Mouse (Mus musculus) embryo, embryonic 11 days (tissue): Measurements from ENCODE around the gene Col6a2.

Experiments
- DNase-seq: peaks from one replicate; pipeline ENCODE4 v3.0.0-alpha.2; 2015

Gene Col6a2

DNA sequence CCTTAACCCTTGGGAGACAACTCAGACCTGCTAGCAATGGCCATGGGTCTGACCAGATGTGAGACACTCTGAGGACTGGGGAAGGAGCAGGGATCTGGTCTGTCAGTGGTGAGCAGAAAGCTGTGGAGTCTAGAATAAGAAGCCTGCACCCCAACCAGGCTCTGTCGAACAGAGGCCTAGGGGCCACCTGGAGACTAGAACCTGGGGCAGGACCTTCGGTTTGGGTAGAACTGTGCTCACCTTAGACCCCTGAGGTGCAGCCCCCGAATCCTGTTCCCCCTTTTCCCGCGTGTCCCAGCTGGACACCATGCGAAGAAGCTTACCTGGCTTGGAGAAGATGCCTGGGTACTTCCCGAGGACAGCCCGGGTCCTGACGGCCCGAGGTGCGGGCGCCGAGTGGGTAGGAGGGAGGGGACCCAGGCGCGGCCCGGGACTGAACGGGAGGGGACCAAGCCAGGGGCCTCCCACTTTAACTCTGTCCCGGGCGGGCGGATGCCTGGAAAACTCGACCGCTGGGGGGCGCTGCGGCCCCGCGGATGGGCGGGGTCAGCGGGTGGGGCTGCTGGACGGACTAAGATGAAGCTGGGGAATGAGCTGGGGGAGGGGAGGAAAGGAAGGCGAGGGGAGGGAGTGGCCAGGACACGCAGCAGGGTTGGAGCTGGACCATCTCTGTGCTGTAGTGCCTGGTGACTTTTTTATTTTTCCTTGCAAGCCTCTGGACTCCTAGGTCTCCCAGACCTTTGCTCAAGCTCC, at the start of gene Col6a2:
Col6a2 (minus strand) TSS at position 703 of the 753 bp plus-strand sequence.
- peak; percentile 91 for DNase-seq

DNA sequence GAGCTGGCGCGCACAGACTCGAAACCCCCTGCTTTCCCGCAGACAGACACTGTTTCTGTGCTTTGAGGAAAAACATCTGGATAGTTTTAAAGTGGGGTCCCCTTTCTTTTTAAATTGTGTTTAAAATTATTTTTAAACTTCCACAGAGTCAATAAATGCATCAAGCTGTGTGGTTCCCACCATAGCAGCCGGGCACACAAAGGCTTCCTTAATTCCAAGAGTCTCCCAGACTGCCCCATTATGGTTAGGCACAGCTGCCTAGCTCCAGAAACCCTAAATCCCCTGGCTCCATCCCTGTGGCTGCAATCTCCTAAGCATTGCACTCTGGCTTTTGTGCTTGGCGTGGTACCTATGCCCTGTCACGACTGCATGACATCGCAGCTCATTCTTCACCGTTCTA, 48.5 kb upstream of the Col6a2 start:
- no peak for DNase-seq

DNA sequence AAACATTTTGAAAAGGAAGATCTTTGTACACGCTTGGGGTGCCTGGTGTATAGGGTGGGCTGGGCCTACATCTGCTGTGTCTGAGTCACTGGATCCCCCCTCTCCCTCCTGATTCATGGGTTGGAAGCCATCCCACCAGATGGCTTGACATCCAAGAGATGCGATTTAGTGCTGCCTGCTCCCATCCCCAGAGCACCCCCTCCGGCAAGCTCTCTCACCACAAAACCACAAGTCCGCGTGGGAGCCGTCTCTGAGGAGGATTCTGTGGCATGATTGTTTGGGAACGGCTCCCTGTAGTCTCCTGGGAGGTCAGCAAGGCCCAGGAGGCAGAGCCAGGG, 45.5 kb upstream of the Col6a2 start:
- no peak for DNase-seq

DNA sequence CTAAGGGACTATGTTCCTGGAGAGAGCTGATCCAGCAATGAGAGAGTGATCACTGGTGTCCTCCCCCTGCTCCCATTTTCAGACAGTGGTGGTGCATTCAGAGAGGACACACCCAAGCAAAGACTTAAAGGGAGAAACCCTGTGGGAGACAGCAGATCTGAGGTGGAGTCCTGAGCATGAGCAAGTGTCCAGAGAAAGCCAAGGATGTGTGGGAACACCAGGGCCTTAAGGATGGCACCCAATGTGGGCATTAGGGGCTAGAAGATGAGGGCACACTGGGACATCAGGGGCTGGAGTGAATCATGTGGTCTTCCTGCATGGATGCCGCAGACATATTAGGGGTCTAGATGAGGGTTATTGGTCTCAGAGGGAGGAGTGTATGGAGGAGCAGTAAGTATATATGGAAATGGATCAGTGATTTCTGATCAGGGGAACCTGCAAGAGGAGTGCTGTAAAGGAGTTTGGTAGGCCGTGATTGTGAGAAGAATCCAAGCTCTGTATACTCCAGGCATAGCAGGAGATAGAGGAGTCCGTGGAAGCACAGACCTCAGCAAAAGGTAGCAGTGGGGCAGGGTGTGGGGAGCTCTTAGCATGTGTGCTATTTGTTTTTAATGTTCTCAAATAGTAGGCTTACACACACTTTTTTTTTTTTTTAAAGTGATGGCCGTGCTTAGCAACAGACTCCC, 45.0 kb upstream of the Col6a2 start:
- no peak for DNase-seq

DNA sequence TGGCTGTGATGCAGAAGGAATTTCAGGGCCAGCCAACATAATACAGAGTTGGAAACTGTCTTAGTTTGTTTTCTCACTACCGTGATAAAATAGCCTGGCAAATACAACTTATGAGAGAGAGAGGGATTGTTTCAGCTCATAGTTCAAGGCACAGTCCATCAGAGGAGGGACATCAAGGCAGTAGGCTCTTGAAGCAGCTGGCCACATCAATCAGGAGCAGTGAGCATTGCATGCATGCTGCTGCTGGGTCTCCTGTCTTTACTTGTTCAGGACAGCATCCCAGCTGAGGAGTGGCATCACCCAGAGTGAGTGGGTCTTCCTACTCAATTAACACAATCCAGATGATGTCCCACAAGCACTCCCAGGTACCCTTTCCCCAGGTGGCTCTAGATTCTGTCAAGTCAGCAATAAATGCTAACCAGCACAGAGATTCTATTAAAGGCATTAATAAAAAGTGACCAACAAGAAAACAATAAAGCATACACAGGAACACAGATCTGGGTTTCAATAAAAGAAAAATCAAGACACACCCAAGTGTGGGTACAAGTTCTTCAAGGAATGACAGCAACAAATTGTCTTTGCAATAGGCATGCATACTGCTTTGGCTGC, 43.9 kb upstream of the Col6a2 start:
- no peak for DNase-seq

DNA sequence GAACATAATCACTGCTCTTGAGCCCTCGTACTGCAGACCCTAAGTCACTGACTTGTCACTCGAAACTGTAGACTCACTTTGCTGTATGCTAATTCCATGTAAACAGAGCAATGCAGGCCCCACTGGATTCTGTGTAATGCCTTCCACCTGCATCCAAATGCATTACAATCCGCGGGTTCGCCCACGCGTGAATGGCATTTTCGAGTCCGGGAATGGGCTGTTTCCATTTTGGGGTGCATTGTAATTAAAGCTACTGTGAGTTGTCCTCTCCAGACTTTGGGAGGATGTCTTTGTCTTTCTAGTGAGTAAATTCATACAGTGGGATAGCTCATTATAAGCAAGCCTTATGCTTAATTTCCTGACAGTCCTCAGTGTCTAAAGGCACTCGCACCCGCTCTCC, 42.1 kb upstream of the Col6a2 start:
- DNase-seq: no peak

DNA sequence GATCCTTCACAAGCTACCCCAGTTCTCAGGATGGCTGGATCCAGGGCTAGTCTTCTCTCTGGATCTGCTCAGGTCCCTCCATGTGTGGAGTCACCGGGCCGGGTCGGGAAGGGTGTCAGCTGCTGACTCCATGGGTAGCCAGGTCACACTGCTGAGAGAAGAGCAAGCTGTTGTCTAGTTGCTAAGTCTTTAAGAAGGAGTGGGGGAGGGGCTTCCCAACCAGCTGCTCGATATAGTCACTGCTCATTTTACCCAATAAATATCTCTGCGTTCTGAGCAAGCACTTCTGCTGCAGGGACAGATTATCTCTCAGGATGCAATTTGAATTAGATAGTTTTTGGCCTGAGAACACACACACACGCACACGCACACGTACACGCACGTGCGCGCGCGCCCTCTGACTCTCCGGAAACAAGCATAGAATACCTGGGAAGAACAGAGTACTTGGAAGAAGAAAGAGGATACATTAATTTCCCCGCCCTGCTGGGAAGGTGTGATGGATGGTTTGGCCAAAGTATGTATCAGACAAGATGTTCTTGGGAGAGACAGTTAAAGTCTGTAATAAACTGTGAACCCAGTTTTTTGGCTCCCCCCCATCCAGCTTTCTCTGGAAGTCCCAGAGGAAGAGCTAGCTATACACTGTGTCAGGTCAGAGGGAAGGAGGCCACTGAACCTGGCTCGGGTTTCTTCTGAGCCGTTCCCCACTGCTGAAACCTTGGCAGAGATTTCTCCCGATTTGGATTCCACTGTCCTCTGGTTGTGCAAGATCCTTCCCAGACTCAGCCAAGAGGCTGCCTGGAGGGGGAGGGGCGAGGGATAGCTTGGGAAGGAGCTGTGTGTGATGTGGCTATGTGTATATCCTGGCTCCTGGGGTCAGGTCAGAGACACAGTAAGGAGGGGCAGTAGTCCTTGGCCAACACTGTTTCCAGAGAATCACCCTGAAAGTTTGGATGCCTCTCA, 41.0 kb upstream of the Col6a2 start:
- no peak for DNase-seq

DNA sequence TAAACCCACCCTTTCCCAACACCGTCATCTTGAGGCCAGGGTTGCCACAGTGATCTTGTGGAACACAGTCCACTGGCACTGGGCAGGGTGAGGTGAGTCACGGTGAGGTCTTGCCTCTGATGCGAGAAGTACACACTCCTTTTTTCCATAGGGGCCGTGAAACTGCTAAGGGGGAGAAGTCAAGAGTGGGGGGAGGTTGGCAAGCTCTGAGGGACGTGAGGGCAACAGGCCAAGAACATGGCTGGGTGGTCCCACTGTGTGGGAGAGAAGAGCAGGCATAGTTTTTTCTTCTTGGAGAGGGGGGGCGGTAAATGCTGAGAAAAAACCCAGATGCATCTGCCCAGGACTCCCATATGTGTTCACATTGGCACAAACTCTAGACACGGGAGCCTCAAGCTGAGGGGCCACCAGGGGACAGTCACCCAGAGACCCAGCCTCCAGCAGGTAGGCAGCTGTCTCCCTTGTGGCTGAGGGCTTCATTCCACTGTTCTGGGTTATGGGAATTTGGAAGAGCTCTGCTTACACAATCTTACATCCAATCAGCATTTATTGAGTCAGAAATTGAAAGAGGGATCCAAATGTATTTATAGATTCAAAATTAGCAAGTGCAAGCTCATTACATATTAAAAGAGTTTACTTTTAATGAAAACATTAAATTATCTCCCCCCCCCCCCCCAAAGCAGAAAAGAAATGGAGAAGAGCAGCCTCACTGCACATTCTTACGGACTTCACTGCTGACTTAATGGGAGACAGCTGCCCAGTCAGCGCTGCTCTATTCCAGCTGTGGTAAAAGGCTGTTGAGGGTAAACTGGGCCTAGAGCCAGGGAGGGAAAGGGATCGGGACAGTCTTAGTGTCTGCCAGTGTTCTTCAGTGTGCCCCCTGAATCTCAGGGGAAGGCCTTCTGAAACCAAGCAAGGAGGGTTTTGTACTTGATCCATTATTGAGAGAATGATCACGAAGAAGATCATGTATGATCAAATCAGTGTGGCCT, 30.2 kb upstream of the Col6a2 start:
- DNase-seq: no peak

DNA sequence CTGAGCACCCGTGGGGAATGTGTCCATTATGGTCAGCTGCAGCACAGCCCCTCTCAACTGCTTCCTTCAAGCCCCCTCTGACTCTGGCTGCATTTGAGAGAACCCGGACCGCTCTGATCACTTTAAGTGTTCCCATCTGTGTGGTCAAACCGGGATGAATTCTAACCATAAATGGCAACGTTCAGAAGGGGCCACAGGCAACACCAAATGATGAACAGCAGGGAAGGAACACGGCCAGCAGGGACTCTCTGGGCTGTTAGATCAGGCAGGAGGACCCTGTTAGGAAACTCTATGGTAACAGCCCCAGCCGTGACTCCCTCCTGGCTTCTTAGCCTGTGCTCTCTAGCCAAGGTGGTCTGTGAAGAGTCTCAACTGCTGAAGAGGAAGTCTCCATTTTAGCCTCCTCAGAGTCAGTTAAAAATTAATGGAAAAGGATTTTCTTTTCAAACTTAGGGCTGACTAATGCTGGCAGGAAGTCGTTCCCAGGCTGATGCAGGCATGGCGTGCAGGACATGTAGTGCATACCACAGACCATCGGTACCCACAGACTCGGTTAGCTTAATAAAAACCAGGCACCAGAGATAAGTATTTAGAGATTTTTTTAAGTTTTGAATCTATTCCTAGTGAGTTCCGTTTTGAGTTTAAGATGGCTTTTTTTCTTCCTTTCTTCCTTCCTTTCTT, 27.4 kb upstream of the Col6a2 start:
- DNase-seq: peak; percentile 52

DNA sequence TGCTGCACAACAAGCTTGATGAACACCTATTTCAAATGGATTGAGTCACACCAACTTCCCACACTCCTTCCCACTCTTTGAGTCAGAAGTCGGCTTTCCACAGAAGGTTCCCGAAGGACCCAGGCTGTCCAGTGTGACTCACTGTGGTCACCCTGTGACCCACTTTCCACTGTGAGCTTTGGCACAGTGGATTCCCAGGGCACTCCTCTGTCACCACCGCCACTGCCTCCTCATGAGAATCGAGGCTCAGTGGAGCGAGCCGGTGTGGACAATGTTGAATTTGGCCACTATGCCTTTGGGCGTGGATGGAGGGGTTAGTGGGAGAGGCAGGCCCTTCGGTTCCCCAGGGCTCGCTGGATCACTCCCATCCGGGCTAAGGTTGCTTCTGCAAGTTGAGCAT, 25.3 kb upstream of the Col6a2 start:
- DNase-seq: no peak

DNA sequence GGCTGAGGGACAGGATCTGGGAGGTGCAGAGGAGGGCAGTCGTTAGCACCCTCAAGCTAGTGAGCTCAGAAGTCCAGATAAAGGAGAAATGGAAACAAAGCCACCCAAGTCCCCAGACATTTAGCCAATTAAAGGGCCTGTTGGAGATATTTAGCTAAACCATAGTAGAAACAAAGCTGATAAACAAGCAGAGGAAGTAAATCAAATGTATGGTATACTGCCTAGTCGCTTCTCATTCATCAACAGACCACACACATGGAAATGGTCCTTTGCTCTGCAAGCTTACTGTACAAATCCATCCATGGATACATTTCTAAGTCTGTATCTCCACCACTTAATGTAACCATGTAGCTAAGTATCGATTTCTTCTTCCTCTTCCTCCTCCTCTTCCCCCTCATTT, 24.0 kb upstream of the Col6a2 start:
- no peak for DNase-seq

DNA sequence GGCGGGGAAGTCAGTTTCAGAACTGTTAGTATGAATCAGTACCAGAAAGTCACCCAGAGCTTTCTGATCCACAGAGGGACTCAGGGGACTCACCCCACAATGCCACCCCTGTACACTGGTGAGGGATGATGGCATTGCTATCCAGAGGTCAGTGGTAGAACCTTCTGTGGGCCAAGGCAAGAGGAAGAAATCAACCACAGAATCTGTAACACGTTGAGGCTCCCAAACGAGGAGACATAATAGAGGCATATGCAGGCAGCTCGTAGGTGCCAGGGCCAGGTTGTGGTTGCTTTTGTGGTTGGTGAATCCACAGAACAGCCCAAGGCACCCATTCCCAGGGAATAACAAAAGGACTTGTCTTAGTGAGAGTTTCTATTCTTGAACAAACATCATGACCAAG, 22.3 kb upstream of the Col6a2 start:
- DNase-seq: no peak

DNA sequence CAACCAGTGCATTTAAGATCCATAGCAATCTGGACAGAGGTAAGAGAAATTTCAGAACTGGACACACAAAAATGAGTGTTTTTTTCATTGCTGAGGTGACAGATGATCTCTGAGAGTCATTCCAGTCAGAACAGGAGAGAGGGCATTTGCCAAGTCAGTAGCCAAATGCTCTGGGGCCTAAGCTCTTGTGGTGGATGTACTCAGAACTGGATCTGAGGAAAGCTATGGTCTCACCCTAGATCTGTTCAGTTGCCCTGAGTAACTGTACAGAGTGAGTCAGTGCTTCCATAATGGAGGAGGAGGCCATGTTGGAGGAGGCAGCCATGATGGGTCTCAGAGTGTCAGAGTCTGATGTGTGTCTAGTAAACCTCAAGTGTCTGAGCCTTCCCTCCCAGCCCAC, 21.6 kb upstream of the Col6a2 start:
- DNase-seq: no peak

DNA sequence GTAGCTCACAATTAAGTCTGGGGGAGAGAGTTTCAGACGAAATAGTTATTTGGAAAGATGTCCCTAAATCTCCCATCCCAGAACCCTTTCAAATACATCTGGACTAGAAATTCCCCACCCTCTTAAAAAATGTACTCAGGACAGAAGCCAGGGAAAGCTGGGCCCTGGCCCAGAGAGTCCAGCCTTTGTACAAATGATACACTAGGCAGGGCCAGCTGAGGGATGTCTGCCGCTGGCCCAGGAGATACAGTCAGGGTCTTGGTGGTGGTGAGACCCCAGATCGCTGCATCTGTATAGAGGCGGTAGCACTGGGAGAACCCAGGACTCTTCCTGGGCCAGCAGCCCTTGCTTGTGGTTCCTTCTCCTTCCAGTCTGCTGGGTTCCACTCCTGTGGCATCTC, 20.6 kb upstream of the Col6a2 start:
- DNase-seq: no peak

DNA sequence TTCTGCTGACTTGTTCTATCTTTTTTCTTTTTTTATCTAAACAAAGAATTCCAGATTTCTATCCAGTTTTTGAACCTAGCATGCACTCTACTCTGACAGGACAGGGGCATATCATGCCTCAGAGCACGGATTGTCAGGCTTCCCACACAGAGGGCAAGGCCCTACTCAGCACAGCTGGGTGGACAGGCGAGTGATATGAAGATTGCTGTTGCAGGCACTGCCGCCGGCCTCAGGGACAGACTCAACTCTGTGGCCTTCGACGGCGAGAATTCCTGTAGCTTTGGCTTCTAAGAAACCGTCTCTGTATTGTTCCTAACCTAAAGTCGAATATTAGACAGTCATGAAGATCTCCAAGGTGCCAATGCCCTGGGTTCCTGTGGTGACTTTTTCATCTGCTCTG, 20.0 kb upstream of the Col6a2 start:
- no peak for DNase-seq

DNA sequence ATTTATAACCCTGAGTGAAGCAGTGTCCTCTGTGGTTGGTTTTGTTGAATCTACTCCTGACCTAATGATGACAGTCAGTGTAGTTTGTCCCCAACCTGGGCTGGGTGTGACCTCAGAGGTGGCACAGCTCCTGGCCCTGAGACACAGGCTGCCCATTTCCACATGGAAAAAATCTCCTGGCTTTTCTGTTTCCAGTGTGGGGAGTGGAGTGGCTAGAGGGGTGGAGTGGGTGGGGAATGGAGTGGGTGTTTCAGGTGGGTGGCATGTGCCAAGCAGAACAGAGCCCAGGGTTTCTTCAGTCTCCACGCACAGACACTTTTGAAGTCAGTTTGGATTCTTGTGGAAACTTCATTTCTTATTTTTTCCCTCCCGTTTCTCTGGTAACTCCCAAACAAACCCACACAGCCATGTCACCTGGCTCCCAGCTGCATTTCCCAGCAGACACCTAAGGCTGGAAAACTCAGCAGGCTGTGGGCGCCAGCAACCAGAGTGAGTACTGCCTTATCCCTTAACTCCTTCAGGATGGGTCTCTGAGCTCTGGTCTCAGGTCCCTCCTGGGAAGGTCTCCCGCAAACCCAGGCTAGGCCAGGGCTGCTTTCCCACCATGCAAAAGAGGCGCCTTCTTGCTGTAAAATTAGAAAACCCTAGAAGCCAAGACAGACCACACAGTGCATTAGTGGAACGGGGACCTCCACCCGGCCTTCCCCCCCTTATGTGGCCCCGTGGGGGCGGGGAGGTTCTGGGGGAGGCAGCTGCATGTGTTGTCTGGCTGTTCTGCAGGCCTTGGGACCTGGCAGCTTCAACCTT, 19.4 kb upstream of the Col6a2 start:
- DNase-seq: no peak

DNA sequence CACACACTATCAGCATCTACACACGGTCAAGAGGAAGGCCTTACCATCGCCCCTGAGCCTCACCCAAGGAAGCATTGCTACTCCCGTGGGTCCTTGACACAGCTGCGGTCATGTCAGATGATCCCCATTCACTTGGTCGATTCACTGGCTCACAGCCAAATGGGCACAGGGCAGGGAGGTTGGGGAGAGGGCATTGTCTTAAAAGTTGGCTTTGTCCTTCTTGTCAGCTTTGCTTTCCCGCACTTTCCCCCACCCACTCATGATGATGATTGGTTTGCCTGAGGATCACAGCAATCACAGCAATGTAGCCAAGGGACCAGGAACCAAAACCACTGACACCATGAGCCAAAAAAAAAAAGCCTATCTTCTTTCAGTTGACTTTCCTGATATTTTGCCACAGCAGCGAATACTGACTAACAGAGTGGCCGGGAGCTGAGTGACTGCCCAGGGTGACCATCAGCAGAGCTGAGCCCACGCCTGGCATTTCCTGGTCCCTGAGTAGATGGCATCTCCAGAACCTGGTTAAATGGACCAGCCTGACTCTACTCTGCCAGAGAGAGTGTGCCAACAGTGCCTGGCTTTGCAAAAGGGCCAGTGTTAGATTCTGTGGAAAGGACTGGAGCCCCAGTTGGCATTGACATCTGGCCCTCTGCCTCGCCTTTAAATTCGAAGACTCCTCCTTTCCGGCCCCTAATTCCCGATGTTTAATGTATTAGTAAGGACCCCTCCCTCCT, 18.6 kb upstream of the Col6a2 start:
- no peak for DNase-seq

DNA sequence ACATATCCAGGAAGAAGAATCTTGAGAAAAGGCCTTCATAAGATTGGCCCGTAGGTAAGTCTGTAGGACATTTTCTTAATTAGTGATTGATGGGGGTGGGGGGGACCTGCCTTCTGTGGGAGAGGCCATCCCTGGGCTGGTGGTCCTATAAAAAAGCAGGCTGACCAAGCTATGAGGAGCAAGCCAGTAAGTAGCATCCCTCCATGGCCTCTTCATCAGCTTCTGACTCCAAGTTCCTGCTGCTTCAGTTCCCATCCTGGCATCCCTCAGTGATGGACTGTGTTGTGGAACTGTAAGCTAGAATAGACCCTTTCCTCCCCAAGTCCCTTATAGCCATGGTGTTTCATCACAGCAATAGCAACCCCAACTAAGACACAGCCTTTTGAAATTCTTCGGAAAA, 16.5 kb upstream of the Col6a2 start:
- no peak for DNase-seq

DNA sequence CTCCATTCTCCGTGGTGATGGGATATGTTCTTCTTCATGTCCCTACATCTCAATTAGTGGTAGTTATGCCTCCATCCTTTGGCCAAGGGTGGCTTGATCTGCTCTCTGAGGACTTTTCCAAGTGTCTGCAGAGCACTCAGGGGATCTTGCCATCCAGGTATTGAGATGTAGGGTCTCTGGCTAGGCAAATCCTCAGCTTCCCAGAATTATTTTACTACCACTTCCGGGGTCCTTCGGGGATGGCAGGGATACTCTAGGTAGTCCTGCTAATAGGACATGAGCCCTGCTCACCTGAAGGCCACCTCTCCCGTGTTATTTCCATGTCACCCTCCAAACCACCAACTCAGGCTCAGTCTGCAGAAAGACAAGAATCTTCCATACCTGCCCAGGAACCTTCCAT, 13.2 kb upstream of the Col6a2 start:
- no peak for DNase-seq

DNA sequence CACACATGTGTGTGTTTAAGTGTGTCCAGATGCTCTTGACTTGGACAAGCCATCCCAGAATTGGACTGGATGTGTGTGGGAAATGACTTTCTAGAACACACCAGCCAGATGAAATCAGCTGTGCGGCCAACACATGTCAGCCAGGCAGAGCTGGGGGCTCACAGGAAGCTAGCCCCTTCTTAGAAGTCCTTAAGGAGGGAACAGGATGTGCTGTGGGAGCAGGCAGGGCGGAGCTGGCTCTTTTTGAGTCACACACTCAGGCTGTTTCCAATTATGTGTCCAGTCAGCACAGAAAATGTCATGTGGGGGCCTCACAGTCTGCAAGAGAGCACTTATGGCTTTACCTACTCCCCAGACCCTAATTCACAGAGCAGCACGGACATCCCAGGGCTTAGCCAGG, 12.6 kb upstream of the Col6a2 start:
- peak; percentile 59 for DNase-seq
